Mouse (Mus musculus): ENCODE results near the gene Lancl1.
A peak's percentile ranks its signal among the peaks of the same experiment; 100 is the strongest.

Lancl1 gene

DNA sequence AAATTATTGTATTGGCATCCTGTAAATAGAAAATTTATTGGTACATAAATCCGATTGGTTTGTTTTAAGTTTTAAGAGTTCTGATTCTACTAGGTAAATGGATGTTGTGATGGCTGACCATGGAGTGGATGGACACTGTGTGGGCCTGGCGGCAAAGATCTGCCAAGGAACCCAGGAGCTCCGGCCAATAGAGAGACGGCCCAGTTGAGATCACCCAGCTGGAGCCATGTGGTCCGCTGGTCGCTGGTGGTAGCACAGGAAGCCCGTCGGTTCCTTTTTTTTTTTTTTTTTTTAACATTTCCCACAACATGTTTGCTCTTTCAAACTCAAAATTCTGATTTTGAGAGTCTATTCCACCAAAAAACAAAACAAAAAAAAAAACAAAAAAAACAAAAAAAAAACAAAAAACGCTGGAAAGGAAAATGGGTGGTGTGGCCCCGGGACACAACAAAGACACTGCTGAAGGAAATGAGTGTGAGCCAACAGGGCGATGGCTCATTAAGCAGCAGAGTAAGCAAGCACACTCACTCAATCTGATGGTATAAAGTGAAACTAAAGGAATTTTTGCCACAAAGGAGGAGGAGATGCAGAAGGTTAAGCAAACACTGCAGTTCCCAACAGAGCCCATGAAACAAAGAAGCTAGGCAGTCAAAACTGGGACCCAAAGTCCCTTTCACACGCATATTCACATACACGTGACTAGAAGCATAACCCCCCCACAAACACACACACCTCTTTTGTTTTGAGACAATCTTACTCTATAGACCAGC, 21.4 kb downstream of the Lancl1 start:
- no peak for DNase-seq (ENCODE audit: low spot score in 2 of 2)

GRCm38 (mm10) chr1:67014205-67014604, 24.5 kb downstream of the Lancl1 start:
- no peak for DNase-seq (ENCODE audit: low spot score in 2 of 2)

DNA sequence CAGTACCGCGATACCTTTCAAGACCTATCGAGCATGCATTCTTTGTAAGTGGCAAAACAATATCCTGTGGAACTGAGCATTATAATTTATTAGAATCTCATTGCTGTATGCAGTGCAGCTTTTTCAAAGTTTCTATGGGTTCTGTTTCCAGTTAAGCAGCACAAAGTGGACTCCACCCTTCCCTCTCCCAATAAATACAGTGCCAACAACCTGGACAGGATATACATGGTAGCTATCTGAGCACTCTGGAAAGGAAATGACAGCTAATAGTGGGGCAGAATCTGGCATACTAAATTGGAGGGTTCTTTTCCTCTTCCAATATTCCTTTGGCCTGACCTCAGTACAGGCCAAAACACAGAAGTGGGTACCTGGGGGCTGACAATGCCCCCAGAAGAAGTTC, 28.2 kb downstream of the Lancl1 start:
- no peak for DNase-seq (ENCODE audit: low spot score in 2 of 2)

GRCm38 (mm10) chr1:67003699-67004098, 35.0 kb downstream of the Lancl1 start:
- no peak for DNase-seq (ENCODE audit: low spot score in 2 of 2)

DNA sequence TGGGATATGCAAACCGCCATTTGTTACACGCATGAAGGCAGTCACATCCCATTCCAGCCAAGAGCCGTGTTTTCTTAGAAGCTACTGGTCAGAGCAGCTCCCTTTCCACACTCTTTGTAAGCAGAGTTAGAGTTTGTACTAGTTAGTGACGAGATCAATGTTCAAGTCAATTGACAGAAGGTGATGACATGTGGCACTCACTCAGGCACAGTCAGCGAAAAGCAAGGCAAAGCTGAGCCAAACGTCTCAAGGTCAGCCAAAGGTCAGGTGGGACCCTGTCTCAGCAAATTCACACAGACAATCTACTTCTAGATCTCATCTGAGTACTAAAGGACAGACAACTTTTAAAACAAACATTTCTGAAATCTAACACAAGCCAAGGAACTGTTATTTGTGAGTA, 36.4 kb downstream of the Lancl1 start:
- DNase-seq (ENCODE audit: low spot score in 2 of 2) = no peak

DNA sequence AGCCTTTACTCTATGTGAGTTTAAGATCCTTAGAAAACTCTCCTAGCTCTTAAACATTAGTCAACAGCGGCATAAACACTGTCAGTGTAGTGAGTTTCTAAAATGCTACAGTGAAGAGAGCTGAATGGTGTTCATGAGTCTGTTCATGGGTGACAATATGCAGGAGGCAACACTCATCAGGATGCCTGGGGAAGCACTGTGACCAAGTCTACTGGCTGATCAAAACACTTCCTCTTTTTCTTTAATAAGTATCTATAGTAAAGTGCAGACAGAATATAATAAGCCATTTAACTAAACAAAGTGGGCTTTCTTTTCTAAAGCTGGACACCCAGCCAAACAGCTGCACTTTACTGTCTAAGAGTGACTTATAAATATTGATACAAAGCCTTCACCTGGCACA, 37.3 kb downstream of the Lancl1 start:
- no peak for DNase-seq (ENCODE audit: low spot score in 2 of 2)

GRCm38 (mm10) chr1:67000484-67000883, 38.2 kb downstream of the Lancl1 start:
- no peak for DNase-seq (ENCODE audit: low spot score in 2 of 2)

- DNase-seq (ENCODE audit: low spot score in 2 of 2) = no peak
These were observed 40.1 kb downstream of the Lancl1 start for GRCm38 (mm10) chr1:66998601-66999000.

- no peak for DNase-seq (ENCODE audit: low spot score in 2 of 2)
These were observed 40.5 kb downstream of the Lancl1 start for GRCm38 (mm10) chr1:66998188-66998587.

DNA sequence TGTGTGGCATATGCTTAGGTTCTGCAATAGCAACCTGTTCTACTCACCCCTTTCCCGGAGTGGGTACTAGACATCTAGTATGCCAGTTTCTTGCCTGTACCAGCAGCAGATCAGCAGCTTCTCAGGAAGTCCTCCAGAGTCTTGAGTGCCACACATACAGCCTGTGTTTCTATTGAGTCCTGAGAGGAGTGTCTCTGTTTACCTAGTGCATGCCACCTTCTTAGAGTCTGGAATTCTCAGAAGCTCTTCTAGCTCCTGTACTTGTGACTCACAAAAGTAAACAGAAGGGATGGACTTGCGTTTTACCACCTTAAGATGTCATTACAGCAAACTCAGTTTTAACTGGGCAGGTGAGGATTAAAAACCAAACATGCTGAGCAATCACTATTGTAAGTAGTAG, 41.9 kb downstream of the Lancl1 start:
- DNase-seq (ENCODE audit: low spot score in 2 of 2) = no peak

- DNase-seq (ENCODE audit: low spot score in 2 of 2) = peak in 1 of 2 experiments; percentile 56
These were observed 45.9 kb downstream of the Lancl1 start for GRCm38 (mm10) chr1:66992764-66993163.

- no peak for DNase-seq (ENCODE audit: low spot score in 2 of 2)
These were observed 51.0 kb downstream of the Lancl1 start for GRCm38 (mm10) chr1:66987558-66988190.

DNA sequence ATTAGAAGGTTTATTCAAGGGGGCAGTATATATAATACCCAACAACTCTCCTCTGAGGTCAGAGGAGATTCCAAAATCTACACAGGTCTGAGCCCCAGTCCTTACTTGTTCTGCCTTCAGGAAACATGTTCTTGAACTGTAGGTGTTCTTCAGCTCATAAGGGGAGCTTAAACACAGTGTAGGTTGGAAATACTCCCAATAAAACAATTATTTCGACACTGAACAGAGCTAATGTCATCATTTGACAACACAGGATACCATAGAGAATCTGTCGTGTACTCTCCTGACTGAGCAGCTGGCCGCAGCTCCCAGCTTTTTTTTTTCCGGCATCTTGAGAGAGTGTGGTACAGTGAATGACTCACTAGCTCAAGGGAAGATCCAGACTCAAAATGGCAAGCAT, 52.8 kb downstream of the Lancl1 start:
- DNase-seq (ENCODE audit: low spot score in 2 of 2) = no peak

DNA sequence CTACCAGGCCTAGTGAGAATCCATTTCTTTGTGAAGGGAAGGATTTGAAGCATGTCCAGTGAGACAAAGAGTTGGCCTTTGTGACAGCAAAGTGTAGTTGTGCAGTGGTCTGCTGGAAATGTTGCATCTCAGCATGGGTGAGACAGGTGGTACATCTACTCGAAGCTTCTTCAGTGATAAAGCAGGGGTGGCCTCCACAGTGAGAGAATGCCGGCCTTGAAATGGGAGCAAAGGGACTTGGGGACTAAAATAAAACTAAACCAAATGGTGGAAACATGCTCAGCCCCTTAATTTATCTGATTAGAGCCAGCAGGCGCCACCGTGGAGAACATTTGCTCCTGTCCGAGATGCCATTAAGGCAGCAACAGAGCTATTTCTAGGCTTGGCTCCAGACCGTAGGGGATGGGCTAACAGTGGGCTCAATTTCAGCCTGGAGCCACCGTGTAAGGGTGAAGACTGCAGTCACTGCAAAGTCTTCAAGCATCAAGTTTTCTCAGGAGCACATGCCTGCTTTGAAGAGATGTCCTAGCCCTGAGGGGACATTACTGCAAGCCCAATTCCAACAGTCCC, 53.5 kb downstream of the Lancl1 start:
- no peak for DNase-seq (ENCODE audit: low spot score in 2 of 2)

DNA sequence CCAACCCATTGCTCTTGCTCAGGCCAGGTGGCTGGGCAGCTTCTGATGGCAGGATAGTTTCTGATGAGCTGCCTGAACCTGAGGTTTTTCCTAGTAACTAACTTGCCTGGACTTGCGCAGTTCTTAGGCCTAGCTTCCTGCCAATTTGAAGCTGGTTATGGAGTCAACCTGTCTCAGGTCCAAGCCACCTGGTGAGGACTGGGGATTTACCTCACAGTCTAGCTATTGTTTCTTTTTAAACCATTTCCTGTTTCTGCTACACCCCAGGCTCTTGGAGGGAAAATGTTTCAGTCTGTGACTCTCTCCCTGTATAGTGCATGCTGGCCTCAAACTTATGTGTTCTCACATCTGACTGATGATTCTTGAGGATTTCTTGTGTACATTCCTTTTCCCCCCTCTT, 58.5 kb downstream of the Lancl1 start:
- no peak for DNase-seq (ENCODE audit: low spot score in 2 of 2)

- DNase-seq (ENCODE audit: low spot score in 2 of 2) = no peak
These were observed 63.2 kb downstream of the Lancl1 start for GRCm38 (mm10) chr1:66975456-66975855.

DNA sequence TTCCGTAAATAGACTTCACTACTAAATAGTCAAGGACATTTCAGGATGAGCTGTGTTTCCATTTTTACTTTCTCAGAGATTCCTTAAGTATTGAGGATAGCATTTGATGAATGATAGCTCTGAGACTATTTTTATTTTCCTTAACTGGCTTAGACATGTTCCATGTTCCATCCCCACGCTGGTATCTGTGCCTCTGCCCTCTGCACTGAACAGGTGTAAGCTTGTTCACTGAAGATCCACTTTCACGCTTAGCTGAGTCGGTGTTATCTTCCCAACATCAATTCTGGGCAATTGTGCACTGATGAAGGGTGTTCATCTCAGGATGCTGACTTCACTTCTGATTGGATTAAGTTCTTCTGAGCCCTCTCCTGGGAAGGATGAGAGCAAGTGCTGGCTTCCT, 73.8 kb downstream of the Lancl1 start:
- no peak for DNase-seq (ENCODE audit: low spot score in 2 of 2)

DNA sequence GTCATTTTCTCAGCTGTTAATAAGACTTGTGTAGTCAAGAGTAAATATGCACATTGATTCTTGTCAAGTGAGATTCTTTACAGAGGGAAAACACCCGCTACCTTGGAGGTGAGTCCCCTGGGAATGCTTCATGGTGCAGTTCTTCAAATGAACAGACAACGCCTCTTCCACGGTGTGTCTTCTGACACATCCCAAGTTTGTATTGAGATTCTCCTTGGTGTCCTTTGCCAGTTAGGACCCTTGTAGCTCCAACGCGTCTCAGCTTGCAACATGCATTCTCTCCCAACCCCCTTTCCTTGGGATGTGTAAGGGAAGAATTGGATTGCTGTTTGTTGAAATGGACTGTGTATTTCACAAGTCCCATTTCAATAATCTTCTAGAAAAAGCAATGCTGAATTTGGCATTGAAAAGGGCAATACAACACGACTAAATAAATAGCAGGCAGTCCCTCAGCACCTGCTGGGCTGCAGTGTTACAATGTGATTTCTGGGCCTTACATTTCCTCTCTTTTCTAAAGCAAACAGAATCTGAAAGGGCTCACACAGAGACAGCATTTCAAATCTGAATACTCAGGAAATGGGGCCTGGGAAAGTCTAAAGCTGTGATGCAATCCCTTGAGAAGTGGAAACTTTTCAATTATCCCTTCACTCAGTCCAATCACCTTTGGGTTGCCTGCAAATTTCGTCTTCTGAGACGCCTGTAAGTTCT, 78.0 kb downstream of the Lancl1 start:
- DNase-seq (ENCODE audit: low spot score in 2 of 2) = no peak

DNA sequence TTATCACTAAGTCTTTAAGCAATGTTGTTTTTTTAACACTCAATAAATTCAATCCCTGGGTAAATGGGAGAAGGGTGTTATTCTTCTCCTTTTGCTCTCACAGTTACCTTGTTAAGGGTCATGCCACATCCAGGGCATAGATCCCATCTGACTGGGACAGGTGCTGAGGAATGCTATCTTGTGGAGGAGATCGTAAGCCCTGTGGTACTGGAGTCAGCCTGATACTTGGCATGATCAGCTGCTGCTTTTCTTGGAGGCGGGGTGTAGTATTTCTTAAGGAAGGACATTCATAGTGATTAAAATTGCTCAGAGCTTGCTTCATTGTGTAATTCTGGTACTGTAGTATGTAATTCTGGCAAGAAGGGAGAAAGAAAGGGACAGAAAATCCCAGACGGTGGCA, 81.3 kb downstream of the Lancl1 start:
- no peak for DNase-seq (ENCODE audit: low spot score in 2 of 2)

- no peak for DNase-seq (ENCODE audit: low spot score in 2 of 2)
These were observed 87.6 kb downstream of the Lancl1 start for GRCm38 (mm10) chr1:66951086-66951485.
